Mouse (Mus musculus) stomach, embryonic 14.5 days (tissue): ENCODE measurements at regions not wholly inside any gene's neighbourhood (a gene's known extent, or its start where the extent isn't known, plus 50 kb on each side); places are given as distances from the start of the nearest gene placed in this dataset.

Experiments
- ATAC-seq: fragments of 200-750 bp; cut with Nextera tagmentation; 2 replicates; pipeline ENCODE4 v1.8.0; 2017; ENCODE audit warnings: low read depth, moderate TSS enrichment; ENCODE audit not compliant: insufficient number of reproducible peaks, insufficient read depth, low FRiP score
- H3K27ac ChIP-seq: fragments of 300-500 bp; sonication (generic); 2 replicates; pipeline ENCODE4 v1.5.1; 2014; ENCODE audit warnings: mild to moderate bottlenecking, low read length, moderate library complexity, mixed read lengths
- H3K27me3 ChIP-seq: fragments of 300-500 bp; sonication (generic); 2 replicates; pipeline ENCODE4 v1.6.1; 2014; ENCODE audit warnings: low read length, control low read depth, mixed read lengths; ENCODE audit not compliant: control insufficient read depth, insufficient read depth
- H3K36me3 ChIP-seq: fragments of 300-500 bp; sonication (generic); 2 replicates; pipeline ENCODE4 v1.6.1; 2014; ENCODE audit warnings: mild to moderate bottlenecking, control low read depth, low read length, moderate library complexity, mixed read lengths; ENCODE audit not compliant: control insufficient read depth, insufficient read depth
- H3K4me1 ChIP-seq: fragments of 300-500 bp; sonication (generic); 2 replicates; pipeline ENCODE4 v1.6.1; 2014; ENCODE audit warnings: low read length, control low read depth, mixed read lengths; ENCODE audit not compliant: control insufficient read depth, insufficient read depth
- H3K4me2 ChIP-seq: fragments of 300-500 bp; sonication (generic); replicated peaks from 2 replicates; pipeline ENCODE4 v1.6.1; 2014; ENCODE audit warnings: low read depth, low read length, control low read depth
- H3K4me3 ChIP-seq: fragments of 300-500 bp; sonication (generic); 2 replicates; pipeline ENCODE4 v1.5.1; 2014; ENCODE audit warnings: low read depth, low read length, control low read depth
- H3K9ac ChIP-seq: fragments of 300-500 bp; sonication (generic); replicated peaks from 2 replicates; pipeline ENCODE4 v1.6.1; 2014; ENCODE audit warnings: low read depth, mild to moderate bottlenecking, control low read depth, low read length, moderate library complexity, mixed read lengths
- H3K9me3 ChIP-seq: fragments of 300-500 bp; sonication (generic); 2 replicates; pipeline ENCODE4 v1.6.1; 2016; ENCODE audit warnings: low read depth, low read length, control low read depth; ENCODE audit not compliant: control insufficient read depth
- WGBS: fragments of 180-500 bp; shearing (Covaris S2); extraction: QIAGEN DNeasy Blood & Tissue Kit; methylation state at CpG from one replicate; pipeline ENCODE4 v1.1.7; 2014; 5-methylcytosine and 5-hydroxymethylcytosine counted together

- Histone ChIP-seq H3K9ac (no peak overlapping the region), H3K27ac (no peak overlapping the region), H3K4me2 (no peak overlapping the region), H3K4me1 (no peaks in the 10 kb centered on the region), H3K4me3 (no peak overlapping the region), H3K36me3 (no peaks in the 10 kb centered on the region), H3K27me3 (no peaks in the 10 kb centered on the region), H3K9me3 (no peaks in the 10 kb centered on the region)
- 55% methylated on average over 5 of the region's 5 CpGs for WGBS
- peak; percentile 96 for ATAC-seq
These were observed 324.5 kb upstream of the Cdh9 start for GRCm38 (mm10) chr15:16404077-16404476.

GRCm38 (mm10) chr15:16406203-16406602 is 322.4 kb upstream of the Cdh9 start:
- no peaks in the 10 kb centered on the region for H3K4me1 ChIP-seq
- H3K4me3 ChIP-seq = no peak overlapping the region
- H3K36me3 ChIP-seq = no peaks in the 10 kb centered on the region
- no peak overlapping the region for H3K4me2 ChIP-seq
- no peak for ATAC-seq
- H3K27me3 ChIP-seq = no peaks in the 10 kb centered on the region
- no peak overlapping the region for H3K9ac ChIP-seq
- H3K27ac ChIP-seq = no peak overlapping the region
- no peaks in the 10 kb centered on the region for H3K9me3 ChIP-seq

GRCm38 (mm10) chr15:16411686-16412085 is 316.9 kb upstream of the Cdh9 start:
- no peaks in the 10 kb centered on the region for H3K27me3 ChIP-seq
- no peaks in the 10 kb centered on the region for H3K9me3 ChIP-seq
- H3K4me1 ChIP-seq = no peaks in the 10 kb centered on the region
- no peak for ATAC-seq
- H3K4me2 ChIP-seq = no peak overlapping the region
- H3K4me3 ChIP-seq = no peak overlapping the region
- H3K27ac ChIP-seq = no peak overlapping the region
- H3K36me3 ChIP-seq = no peaks in the 10 kb centered on the region
- 74% methylated on average over 1 of the region's 1 CpGs for WGBS
- H3K9ac ChIP-seq = no peak overlapping the region

- Histone ChIP-seq H3K4me1 (no peaks in the 10 kb centered on the region), H3K36me3 (no peaks in the 10 kb centered on the region), H3K27ac (no peak overlapping the region), H3K9ac (no peak overlapping the region), H3K4me2 (no peak overlapping the region), H3K4me3 (no peak overlapping the region), H3K9me3 (no peaks in the 10 kb centered on the region), H3K27me3 (no peaks in the 10 kb centered on the region)
- ATAC-seq = no peak
- 71% methylated on average over 3 of the region's 3 CpGs for WGBS
These were observed 310.8 kb upstream of the Cdh9 start for GRCm38 (mm10) chr15:16417719-16418118.

GRCm38 (mm10) chr15:16423019-16423418 is 305.5 kb upstream of the Cdh9 start:
- Histone ChIP-seq H3K9ac (no peak overlapping the region), H3K9me3 (no peaks in the 10 kb centered on the region), H3K27ac (no peak overlapping the region), H3K4me2 (no peak overlapping the region), H3K4me1 (no peaks in the 10 kb centered on the region), H3K36me3 (no peaks in the 10 kb centered on the region), H3K4me3 (no peak overlapping the region), H3K27me3 (no peaks in the 10 kb centered on the region)
- no peak for ATAC-seq
- 80% methylated on average over 3 of the region's 3 CpGs for WGBS

- H3K4me3 ChIP-seq = no peak overlapping the region
- H3K4me2 ChIP-seq = no peak overlapping the region
- ATAC-seq = no peak
- no peaks in the 10 kb centered on the region for H3K4me1 ChIP-seq
- no peak overlapping the region for H3K27ac ChIP-seq
- H3K9ac ChIP-seq = no peak overlapping the region
- no peaks in the 10 kb centered on the region for H3K9me3 ChIP-seq
- no peaks in the 10 kb centered on the region for H3K36me3 ChIP-seq
- H3K27me3 ChIP-seq = no peaks in the 10 kb centered on the region
These were observed 281.9 kb upstream of the Cdh9 start for GRCm38 (mm10) chr15:16446631-16447030.

GRCm38 (mm10) chr15:16491238-16491637 is 237.3 kb upstream of the Cdh9 start:
- Histone ChIP-seq H3K9ac (no peak overlapping the region), H3K36me3 (no peaks in the 10 kb centered on the region), H3K4me2 (no peak overlapping the region), H3K27ac (no peak overlapping the region), H3K4me1 (no peaks in the 10 kb centered on the region), H3K4me3 (no peak overlapping the region), H3K27me3 (no peaks in the 10 kb centered on the region), H3K9me3 (no peaks in the 10 kb centered on the region)
- WGBS = 35% methylated on average over 3 of the region's 3 CpGs
- no peak for ATAC-seq

GRCm38 (mm10) chr15:16492871-16493270 is 235.7 kb upstream of the Cdh9 start:
- Histone ChIP-seq H3K27me3 (no peaks in the 10 kb centered on the region), H3K4me1 (no peaks in the 10 kb centered on the region), H3K27ac (no peak overlapping the region), H3K4me2 (no peak overlapping the region), H3K9me3 (no peaks in the 10 kb centered on the region), H3K36me3 (no peaks in the 10 kb centered on the region), H3K4me3 (no peak overlapping the region), H3K9ac (no peak overlapping the region)
- ATAC-seq = no peak
- WGBS = 48% methylated on average over 2 of the region's 2 CpGs

- no peak for ATAC-seq
- H3K27me3 ChIP-seq = no peaks in the 10 kb centered on the region
- H3K4me3 ChIP-seq = no peak overlapping the region
- H3K4me2 ChIP-seq = no peak overlapping the region
- H3K9ac ChIP-seq = no peak overlapping the region
- H3K4me1 ChIP-seq = no peaks in the 10 kb centered on the region
- H3K9me3 ChIP-seq = no peaks in the 10 kb centered on the region
- H3K27ac ChIP-seq = no peak overlapping the region
- H3K36me3 ChIP-seq = no peaks in the 10 kb centered on the region
- WGBS = 76% methylated on average over 4 of the region's 4 CpGs
These were observed 208.0 kb upstream of the Cdh9 start for GRCm38 (mm10) chr15:16520556-16520955.
